Mouse (Mus musculus): Measurements from ENCODE around the gene Cd5.

The Cd5 gene

GRCm38 (mm10) chr19:10759525-10759924 lies 20.7 kb upstream of the Cd5 start:
- in situ Hi-C loops (cut with MboI; ENCODE audit: low sequenced_read_pairs), result no loop called here

GRCm38 (mm10) chr19:10758708-10759107 lies 19.9 kb upstream of the Cd5 start:
- in situ Hi-C loops (cut with MboI; ENCODE audit: low sequenced_read_pairs), result no loop called here

- in situ Hi-C loops (cut with MboI; ENCODE audit: low sequenced_read_pairs), result no loop called here
These were observed 18.7 kb upstream of the Cd5 start for GRCm38 (mm10) chr19:10757526-10757925.

GRCm38 (mm10) chr19:10757125-10757524 lies 18.3 kb upstream of the Cd5 start:
- in situ Hi-C loops (cut with MboI; ENCODE audit: low sequenced_read_pairs), result no loop called here

- in situ Hi-C loops (cut with MboI; ENCODE audit: low sequenced_read_pairs), result no loop called here
These were observed 13.8 kb upstream of the Cd5 start for GRCm38 (mm10) chr19:10752646-10753045.

GRCm38 (mm10) chr19:10752106-10752505 lies 13.3 kb upstream of the Cd5 start:
- in situ Hi-C loops (cut with MboI; ENCODE audit: low sequenced_read_pairs), result no loop called here

GRCm38 (mm10) chr19:10751607-10752006 lies 12.8 kb upstream of the Cd5 start:
- in situ Hi-C loops (cut with MboI; ENCODE audit: low sequenced_read_pairs), result no loop called here

- in situ Hi-C loops (cut with MboI; ENCODE audit: low sequenced_read_pairs), result no loop called here
These were observed 11.4 kb upstream of the Cd5 start for GRCm38 (mm10) chr19:10750161-10750560.

- in situ Hi-C loops (cut with MboI; ENCODE audit: low sequenced_read_pairs), result no loop called here
These were observed 10.5 kb upstream of the Cd5 start for GRCm38 (mm10) chr19:10749295-10749694.

GRCm38 (mm10) chr19:10748401-10749102 lies 9.8 kb upstream of the Cd5 start:
- in situ Hi-C loops (cut with MboI; ENCODE audit: low sequenced_read_pairs), result no loop called here

GRCm38 (mm10) chr19:10747718-10748117 lies 8.9 kb upstream of the Cd5 start:
- in situ Hi-C loops (cut with MboI; ENCODE audit: low sequenced_read_pairs), result no loop called here

- in situ Hi-C loops (cut with MboI; ENCODE audit: low sequenced_read_pairs), result no loop called here
These were observed 8.4 kb upstream of the Cd5 start for GRCm38 (mm10) chr19:10747182-10747581.

- in situ Hi-C loops (cut with MboI; ENCODE audit: low sequenced_read_pairs), result no loop called here
These were observed 3.8 kb upstream of the Cd5 start for GRCm38 (mm10) chr19:10742565-10742964.

- in situ Hi-C loops (cut with MboI; ENCODE audit: low sequenced_read_pairs), result no loop called here
These were observed 3.3 kb upstream of the Cd5 start for GRCm38 (mm10) chr19:10742145-10742544.

GRCm38 (mm10) chr19:10740641-10741440 lies 2.0 kb upstream of the Cd5 start:
- in situ Hi-C loops (cut with MboI; ENCODE audit: low sequenced_read_pairs), result no loop called here

GRCm38 (mm10) chr19:10739916-10740315 lies 1.1 kb upstream of the Cd5 start:
- in situ Hi-C loops (cut with MboI; ENCODE audit: low sequenced_read_pairs), result no loop called here

- in situ Hi-C loops (cut with MboI; ENCODE audit: low sequenced_read_pairs), result no loop called here
These were observed 764 bp downstream of the Cd5 start for GRCm38 (mm10) chr19:10738038-10738437.

GRCm38 (mm10) chr19:10735861-10736260 lies 2.9 kb downstream of the Cd5 start:
- in situ Hi-C loops (cut with MboI; ENCODE audit: low sequenced_read_pairs), result no loop called here

- in situ Hi-C loops (cut with MboI; ENCODE audit: low sequenced_read_pairs), result no loop called here
These were observed 3.7 kb downstream of the Cd5 start for GRCm38 (mm10) chr19:10735061-10735460.

- in situ Hi-C loops (cut with MboI; ENCODE audit: low sequenced_read_pairs), result no loop called here
These were observed 4.2 kb downstream of the Cd5 start for GRCm38 (mm10) chr19:10734554-10734953.

GRCm38 (mm10) chr19:10733501-10734127 lies 5.2 kb downstream of the Cd5 start:
- in situ Hi-C loops (cut with MboI; ENCODE audit: low sequenced_read_pairs), result no loop called here

GRCm38 (mm10) chr19:10732741-10733140 lies 6.1 kb downstream of the Cd5 start:
- in situ Hi-C loops (cut with MboI; ENCODE audit: low sequenced_read_pairs), result no loop called here
